In the genomic region with DNA sequence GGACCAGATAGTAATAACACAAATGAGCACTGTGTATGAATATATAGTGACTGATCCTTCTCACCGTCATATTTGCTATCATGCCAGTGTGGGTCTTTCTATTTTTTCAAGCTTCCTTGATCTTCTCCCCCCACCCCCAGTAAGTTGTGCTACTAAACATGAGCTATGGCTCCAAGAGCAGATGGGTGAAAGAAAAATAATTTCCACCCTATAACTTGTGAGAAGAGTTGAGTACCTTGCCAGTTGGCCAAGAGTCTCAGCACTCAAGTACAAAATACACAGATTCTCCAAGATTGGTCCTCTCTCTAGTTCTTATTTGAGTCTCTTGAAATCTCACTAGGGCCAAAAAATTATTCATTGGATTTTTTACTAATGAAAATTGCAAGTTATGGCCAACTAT, we compare ENCODE assay signal across 25 mouse cellular contexts.
"Had no signal": no experiment of that assay in that cellular context is flagged by ENCODE, and none has a peak within 500 bp of the region (broad histone marks: within the 10 kb centered on the region; RNA-seq: fewer than 3 reads in every experiment).

No protein-coding gene starts in this region.

- H3K9me3 ChIP-seq: heart, embryonic 10.5 days; hindbrain, embryonic 15.5 days; kidney, embryonic 15.5 days; limb, embryonic 10.5 days; limb, embryonic 12.5 days; liver, embryonic 13.5 days; liver, embryonic 15.5 days had no signal

- H3K9ac ChIP-seq: heart, embryonic 12.5 days; hindbrain, embryonic 13.5 days; hindbrain, embryonic 15.5 days; kidney, embryonic 15.5 days; limb, embryonic 12.5 days; liver, embryonic 13.5 days; liver, embryonic 15.5 days had no signal

- H3K27me3 ChIP-seq: heart, embryonic 12.5 days; hindbrain, embryonic 13.5 days; hindbrain, embryonic 15.5 days; kidney, embryonic 15.5 days; limb, embryonic 12.5 days; liver, embryonic 13.5 days; liver, embryonic 15.5 days had no signal

- DNase-seq: gastrocnemius, postnatal 14 days; gastrocnemius, postnatal 36 days; heart, adult 18-20 months; heart, postnatal 10 days; kidney, adult 11 months; kidney, adult 2 months; kidney, adult 9 months; kidney, postnatal 14 days; kidney, postnatal 36 days; layer of hippocampus, adult 9-11 months; layer of hippocampus, postnatal 36 days; liver; liver, embryonic 13.5 days had no signal

- H3K36me3 ChIP-seq: heart, embryonic 10.5 days; heart, embryonic 12.5 days; hindbrain, embryonic 13.5 days; hindbrain, embryonic 15.5 days; kidney, embryonic 15.5 days; limb, embryonic 10.5 days; limb, embryonic 12.5 days; liver, embryonic 13.5 days; liver, embryonic 15.5 days had no signal

- H3K4me2 ChIP-seq: heart, embryonic 12.5 days; hindbrain, embryonic 13.5 days; hindbrain, embryonic 15.5 days; kidney, embryonic 15.5 days; limb, embryonic 12.5 days; liver, embryonic 11.5 days; liver, embryonic 13.5 days; liver, embryonic 15.5 days had no signal

- H3K27ac ChIP-seq: heart, embryonic 10.5 days; hindbrain, embryonic 13.5 days; hindbrain, embryonic 15.5 days; hindbrain, postnatal 0 days; kidney, embryonic 15.5 days; kidney, postnatal 0 days; limb, embryonic 10.5 days; limb, embryonic 12.5 days; liver, embryonic 13.5 days; liver, embryonic 15.5 days had no signal

- H3K4me3 ChIP-seq: heart, embryonic 10.5 days; heart, embryonic 12.5 days; hindbrain, embryonic 13.5 days; hindbrain, embryonic 15.5 days; kidney, embryonic 15.5 days; limb, embryonic 10.5 days; limb, embryonic 12.5 days; liver, embryonic 13.5 days; liver, embryonic 15.5 days had no signal

- H3K4me1 ChIP-seq: heart, embryonic 10.5 days; heart, embryonic 12.5 days; hindbrain, embryonic 13.5 days; hindbrain, embryonic 15.5 days; kidney, embryonic 15.5 days; limb, embryonic 10.5 days; limb, embryonic 12.5 days; liver, embryonic 13.5 days; liver, embryonic 15.5 days had no signal

- ATAC-seq: hindbrain, postnatal 0 days; intestine, embryonic 16.5 days had no signal
